Mouse (Mus musculus) G1E (cell line): Measurements from ENCODE around the gene Tuba1b.

ENCODE experiments used
- CTCF ChIP-seq: IDR thresholded peaks from 2 replicates; pipeline ENCODE4 v1.5.1; 2012; ENCODE audit warnings: low read depth, low read length, inconsistent platforms, mixed read lengths
- GATA1 ChIP-seq: IDR thresholded peaks from 2 replicates; pipeline ENCODE4 v1.6.1; 2012; ENCODE audit warnings: borderline replicate concordance, low read length, inconsistent platforms, mixed read lengths
- POLR2AphosphoS5 ChIP-seq: IDR thresholded peaks from 2 replicates; pipeline ENCODE4 v1.6.1; 2012; ENCODE audit warnings: low read depth, low read length, inconsistent platforms; ENCODE audit not compliant: insufficient replicate concordance

- no peak for TF ChIP-seq CTCF
- TF ChIP-seq GATA1 = no peak
- TF ChIP-seq POLR2AphosphoS5 = no peak
Observed at GRCm38 (mm10) chr15:98924682-98925081, 9.7 kb downstream of the Tuba1b start.
